Mouse (Mus musculus): Measurements from ENCODE around the gene Plpp3. TPM values are rescaled to one million over a fixed set of nuclear protein-coding genes. Genes with fewer than 3 reads are reported as not detected.
"Not testable (repeated sequence)": the region's sequence is repeated elsewhere in the genome, so short reads cannot be mapped to it uniquely, and the experiment has no call there.

Gene Plpp3
- polyA plus RNA-seq, 1 experiment = not detected

DNA sequence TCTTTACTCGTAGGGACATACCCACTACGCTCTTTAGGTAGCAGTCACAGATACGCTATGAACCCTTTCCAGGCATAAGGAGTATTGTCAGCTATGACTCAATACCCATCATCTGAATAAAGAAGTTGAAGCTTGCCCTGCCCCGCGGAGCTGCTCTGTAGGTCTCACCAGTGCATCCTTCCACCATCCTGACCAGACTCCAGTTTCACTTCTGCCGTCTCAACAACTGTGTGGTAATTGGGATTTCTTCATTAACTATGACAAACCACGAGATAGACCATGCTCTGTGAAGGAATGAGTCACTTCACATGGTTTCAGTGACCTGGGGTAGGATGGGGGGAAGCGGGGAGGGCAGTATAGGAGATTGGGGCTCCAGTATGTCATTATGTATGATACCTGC lies 106.5 kb downstream of the Plpp3 start:
- no peak overlapping the region for H3K27ac ChIP-seq (ENCODE audit: insufficient read depth, low read depth, low read length)
- H3K4me1 ChIP-seq (ENCODE audit: control insufficient read depth, insufficient read depth, low read length) = no peaks in the 10 kb centered on the region
- H3K4me3 ChIP-seq (ENCODE audit: insufficient read depth, low read depth, low read length) = no peak overlapping the region
- TF ChIP-seq POLR2A (IDR thresholded peaks at IDR 0.05; ENCODE audit: insufficient read depth, low read depth, low read length) (no peak), CTCF (IDR thresholded peaks at IDR 0.05; ENCODE audit: insufficient read depth, low read depth, low read length) (no peak)
- WGBS = 96% methylated on average over 8 of the region's 8 CpGs

DNA sequence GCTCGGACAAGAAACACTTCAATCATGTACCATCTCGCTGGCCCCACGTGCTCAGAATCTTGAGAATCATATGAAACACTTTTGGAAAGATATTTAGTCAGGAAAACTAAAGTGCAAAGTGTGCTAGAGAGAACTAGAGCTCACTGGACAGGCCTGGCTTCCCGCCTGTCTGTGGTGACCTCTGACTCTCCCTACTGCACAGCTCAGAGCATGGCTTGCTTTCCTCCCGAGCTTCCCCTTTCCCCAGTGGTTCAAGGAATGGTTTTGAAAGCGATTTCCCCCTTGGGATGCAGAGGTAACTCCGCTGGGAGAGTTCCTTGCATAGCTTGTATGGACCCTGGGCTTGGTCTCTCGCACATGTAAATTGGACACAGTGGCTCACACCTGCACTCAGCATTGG lies 107.9 kb downstream of the Plpp3 start:
- H3K27ac ChIP-seq (ENCODE audit: insufficient read depth, low read depth, low read length) = no peak overlapping the region
- 94% methylated on average over 8 of the region's 8 CpGs for WGBS

DNA sequence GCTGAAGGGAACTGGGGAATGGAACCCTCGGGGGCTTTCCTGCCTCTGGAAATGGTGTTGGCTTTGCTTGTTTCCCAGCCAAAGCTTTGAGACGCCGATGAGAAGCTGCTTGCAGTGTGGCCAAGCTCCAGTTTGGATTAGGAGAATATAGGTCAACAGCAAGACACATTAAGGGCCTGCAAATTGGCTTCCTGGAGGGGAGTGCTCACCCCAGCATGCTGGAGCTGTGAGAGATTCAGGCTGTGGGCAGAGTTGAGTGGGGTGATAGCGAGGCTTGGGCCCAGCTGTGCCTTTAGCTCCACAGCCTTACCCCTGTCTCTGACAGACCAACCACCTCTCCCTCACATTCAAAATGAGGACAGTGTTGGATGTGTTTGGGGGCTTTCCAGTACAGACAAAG lies 108.5 kb downstream of the Plpp3 start:
- H3K4me3 ChIP-seq (ENCODE audit: insufficient read depth, low read depth, low read length) = no peak overlapping the region
- no peaks in the 10 kb centered on the region for H3K4me1 ChIP-seq (ENCODE audit: control insufficient read depth, insufficient read depth, low read length)
- no peak for TF ChIP-seq CTCF (IDR thresholded peaks at IDR 0.05; ENCODE audit: insufficient read depth, low read depth, low read length)
- TF ChIP-seq POLR2A (IDR thresholded peaks at IDR 0.05; ENCODE audit: insufficient read depth, low read depth, low read length) = no peak
- 57% methylated on average over 4 of the region's 4 CpGs for WGBS
- no peak overlapping the region for H3K27ac ChIP-seq (ENCODE audit: insufficient read depth, low read depth, low read length)

More for the DNA sequence above, 107.9 kb downstream of the Plpp3 start:
- Histone ChIP-seq H3K4me1 (ENCODE audit: control insufficient read depth, insufficient read depth, low read length) (no peaks in the 10 kb centered on the region), H3K4me3 (ENCODE audit: insufficient read depth, low read depth, low read length) (no peak overlapping the region)
- no peak for TF ChIP-seq CTCF (IDR thresholded peaks at IDR 0.05; ENCODE audit: insufficient read depth, low read depth, low read length)
- no peak for TF ChIP-seq POLR2A (IDR thresholded peaks at IDR 0.05; ENCODE audit: insufficient read depth, low read depth, low read length)

DNA sequence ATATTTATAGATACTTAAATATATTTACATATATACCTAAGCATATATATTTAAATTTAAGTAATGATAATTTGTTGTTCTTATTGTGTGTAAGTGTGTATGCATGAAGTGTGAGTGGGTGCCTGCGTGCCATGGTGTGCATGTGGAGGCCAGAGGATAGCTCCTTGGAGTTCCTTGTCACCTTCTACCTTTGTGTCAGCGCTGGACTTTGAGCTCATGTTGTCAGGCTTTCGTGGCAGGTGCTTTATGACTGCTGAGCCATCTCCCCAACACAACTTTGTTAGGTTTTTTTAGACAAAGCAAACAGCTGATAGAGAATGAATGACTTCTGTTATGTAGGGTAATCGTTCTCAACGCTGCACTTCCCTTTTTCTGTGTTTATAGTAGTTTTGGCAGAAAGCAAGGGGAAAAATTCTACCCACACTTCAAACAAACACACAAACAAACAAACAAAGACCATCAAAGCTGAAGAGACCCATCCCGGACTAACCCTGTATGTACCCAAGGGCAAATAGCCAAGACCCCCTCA lies 111.1 kb downstream of the Plpp3 start:
- TF ChIP-seq POLR2A (IDR thresholded peaks at IDR 0.05; ENCODE audit: insufficient read depth, low read depth, low read length) (no peak), CTCF (IDR thresholded peaks at IDR 0.05; ENCODE audit: insufficient read depth, low read depth, low read length) (no peak)
- H3K4me1 ChIP-seq (ENCODE audit: control insufficient read depth, insufficient read depth, low read length) = no peaks in the 10 kb centered on the region
- H3K27ac ChIP-seq (ENCODE audit: insufficient read depth, low read depth, low read length) = no peak overlapping the region
- WGBS = 88% methylated on average over 6 of the region's 6 CpGs
- no peak overlapping the region for H3K4me3 ChIP-seq (ENCODE audit: insufficient read depth, low read depth, low read length)

DNA sequence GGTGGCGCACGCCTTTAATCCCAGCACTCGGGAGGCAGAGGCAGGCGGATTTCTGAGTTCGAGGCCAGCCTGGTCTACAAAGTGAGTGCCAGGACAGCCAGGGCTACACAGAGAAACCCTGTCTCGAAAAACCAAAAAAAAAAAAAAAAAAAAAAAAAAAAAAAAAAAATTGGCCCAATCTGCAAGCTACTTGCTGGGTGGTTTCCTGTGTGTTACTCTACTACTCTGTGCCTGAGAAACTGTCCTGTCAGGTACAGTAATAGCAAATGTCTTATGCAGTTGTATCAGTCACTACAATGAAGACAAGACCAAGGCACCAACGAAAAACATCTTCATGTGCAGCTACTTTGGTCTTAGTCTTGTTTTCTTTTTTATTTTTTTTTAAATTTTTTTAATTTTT lies 112.3 kb downstream of the Plpp3 start:
- not testable (repeated sequence) for H3K27ac ChIP-seq (ENCODE audit: insufficient read depth, low read depth, low read length); H3K4me1 ChIP-seq (ENCODE audit: control insufficient read depth, insufficient read depth, low read length); H3K4me3 ChIP-seq (ENCODE audit: insufficient read depth, low read depth, low read length)
- WGBS = 98% methylated on average over 6 of the region's 7 CpGs

DNA sequence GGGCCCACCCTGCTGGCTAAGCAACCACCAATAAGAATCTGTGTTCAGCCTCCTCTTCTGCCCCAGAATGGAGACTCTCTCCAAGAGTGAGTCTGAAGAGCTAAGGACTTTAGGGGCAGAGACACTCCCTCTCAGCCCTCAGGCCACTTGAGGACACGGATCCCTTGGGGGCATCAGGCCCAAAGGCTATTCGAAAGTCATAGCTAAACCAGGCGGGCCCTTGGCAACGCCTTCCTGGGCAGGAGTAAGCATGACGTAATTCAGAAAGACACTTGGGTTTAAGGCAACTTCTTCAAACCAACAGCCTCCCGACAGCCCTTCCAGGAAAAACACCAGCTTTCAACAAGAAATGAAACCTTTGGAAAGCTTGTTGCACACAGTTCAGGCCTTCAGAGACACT lies 114.0 kb downstream of the Plpp3 start:
- TF ChIP-seq CTCF (IDR thresholded peaks at IDR 0.05; ENCODE audit: insufficient read depth, low read depth, low read length) (no peak), POLR2A (IDR thresholded peaks at IDR 0.05; ENCODE audit: insufficient read depth, low read depth, low read length) (no peak)
- WGBS = 71% methylated on average over 6 of the region's 6 CpGs
- Histone ChIP-seq H3K27ac (ENCODE audit: insufficient read depth, low read depth, low read length) (no peak overlapping the region), H3K4me1 (ENCODE audit: control insufficient read depth, insufficient read depth, low read length) (no peaks in the 10 kb centered on the region), H3K4me3 (ENCODE audit: insufficient read depth, low read depth, low read length) (no peak overlapping the region)

DNA sequence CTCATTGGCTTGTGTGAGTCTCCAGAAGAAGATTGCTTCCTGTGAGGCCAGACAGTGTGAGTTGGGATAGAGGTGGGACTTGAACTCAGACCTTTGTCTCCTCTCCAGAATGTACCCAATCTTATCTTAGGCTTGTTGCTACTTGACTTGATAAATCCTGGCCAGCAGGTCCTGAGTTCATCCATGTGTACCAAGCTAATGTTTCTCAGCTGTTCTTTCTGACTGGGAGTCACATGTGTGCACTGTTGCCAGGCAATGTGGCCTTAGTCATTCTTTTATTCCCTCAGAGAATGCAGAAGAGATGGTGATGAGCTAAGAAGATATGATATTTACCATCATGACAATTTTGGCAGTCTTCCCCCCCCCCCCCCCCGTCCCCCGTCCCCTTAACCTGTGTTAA lies 115.9 kb downstream of the Plpp3 start:
- Histone ChIP-seq H3K4me3 (ENCODE audit: insufficient read depth, low read depth, low read length) (no peak overlapping the region), H3K27ac (ENCODE audit: insufficient read depth, low read depth, low read length) (no peak overlapping the region), H3K4me1 (ENCODE audit: control insufficient read depth, insufficient read depth, low read length) (no peaks in the 10 kb centered on the region)
- TF ChIP-seq CTCF (IDR thresholded peaks at IDR 0.05; ENCODE audit: insufficient read depth, low read depth, low read length) (no peak), POLR2A (IDR thresholded peaks at IDR 0.05; ENCODE audit: insufficient read depth, low read depth, low read length) (no peak)
- WGBS = 89% methylated on average over 2 of the region's 2 CpGs

DNA sequence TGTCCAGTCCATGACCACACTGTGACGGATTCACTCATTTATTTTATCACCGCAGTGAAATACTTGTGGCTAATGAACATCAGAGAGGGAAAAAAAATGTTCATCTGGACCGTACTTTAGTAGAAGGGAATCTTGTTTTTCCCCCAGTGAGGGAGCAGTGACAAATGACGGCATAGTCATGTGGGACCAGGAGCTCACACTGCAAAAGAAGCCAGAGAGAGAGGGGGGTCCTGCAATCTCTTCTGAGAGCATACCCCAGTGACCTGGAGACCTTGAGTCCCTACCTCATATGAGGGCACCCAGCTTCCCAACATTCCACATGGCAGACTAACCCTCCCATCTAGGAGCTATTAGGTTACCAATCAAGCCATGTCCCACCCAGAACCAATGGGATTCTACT lies 116.3 kb downstream of the Plpp3 start:
- H3K4me3 ChIP-seq (ENCODE audit: insufficient read depth, low read depth, low read length) = no peak overlapping the region
- 99% methylated on average over 4 of the region's 4 CpGs for WGBS
- H3K27ac ChIP-seq (ENCODE audit: insufficient read depth, low read depth, low read length) = no peak overlapping the region
- no peaks in the 10 kb centered on the region for H3K4me1 ChIP-seq (ENCODE audit: control insufficient read depth, insufficient read depth, low read length)
- TF ChIP-seq CTCF (IDR thresholded peaks at IDR 0.05; ENCODE audit: insufficient read depth, low read depth, low read length) = no peak
- no peak for TF ChIP-seq POLR2A (IDR thresholded peaks at IDR 0.05; ENCODE audit: insufficient read depth, low read depth, low read length)

DNA sequence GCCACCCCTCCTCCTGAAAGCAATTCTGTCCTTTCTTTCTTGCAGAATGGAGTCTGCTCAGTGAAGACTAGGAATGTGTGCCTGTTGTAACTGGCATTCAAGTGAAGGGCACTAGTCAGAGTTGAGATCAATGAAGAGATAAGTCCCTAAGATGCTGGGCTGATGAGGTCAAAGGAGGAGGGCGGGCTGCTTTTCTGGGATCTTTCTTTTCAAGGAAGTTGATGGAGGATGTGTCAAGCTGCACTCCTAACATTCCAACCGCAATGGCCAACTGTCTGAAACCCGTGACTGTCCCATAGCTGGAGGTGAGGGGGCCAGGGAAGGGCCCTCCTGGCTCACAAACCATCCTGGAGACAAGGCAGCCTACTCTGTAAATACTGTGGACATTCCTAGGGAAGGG lies 118.5 kb downstream of the Plpp3 start:
- WGBS = 96% methylated on average over 3 of the region's 3 CpGs
- Histone ChIP-seq H3K4me3 (ENCODE audit: insufficient read depth, low read depth, low read length) (no peak overlapping the region), H3K27ac (ENCODE audit: insufficient read depth, low read depth, low read length) (no peak overlapping the region), H3K4me1 (ENCODE audit: control insufficient read depth, insufficient read depth, low read length) (no peaks in the 10 kb centered on the region)
- no peak for TF ChIP-seq POLR2A (IDR thresholded peaks at IDR 0.05; ENCODE audit: insufficient read depth, low read depth, low read length)
- no peak for TF ChIP-seq CTCF (IDR thresholded peaks at IDR 0.05; ENCODE audit: insufficient read depth, low read depth, low read length)

All from olfactory bulb, adult 2 months (tissue).